ENCODE assay signal across 35 mouse cellular contexts in genomic region chr11:4005220-4005805, GRCm38 (mm10). TPM values are rescaled to one million over a fixed set of nuclear protein-coding genes. Genes with fewer than 3 reads are reported as not detected.
DNase-seq lines count a peak whose midpoint lies in the region; ATAC-seq and TF ChIP-seq lines count a peak whose summit lies in the region.
"Had no signal": no experiment of that assay in that cellular context is flagged by ENCODE, and none has a peak within 500 bp of the region (broad histone marks: within the 10 kb centered on the region; RNA-seq: fewer than 3 reads in every experiment).

No protein-coding gene starts in this region.

- H3K9me3 ChIP-seq in liver, postnatal 0 days (ENCODE audit: low read length) = no peaks in the 10 kb centered on the region
- no peaks in the 10 kb centered on the region for H3K9me3 ChIP-seq in liver, embryonic 12.5 days (replicated peaks)
- H3K9me3 ChIP-seq in forebrain, embryonic 12.5 days = no peaks in the 10 kb centered on the region
- H3K9me3 ChIP-seq: forebrain, embryonic 15.5 days had no signal

- H3K9ac ChIP-seq in liver, postnatal 0 days (replicated peaks) = no peak overlapping the region
- H3K9ac ChIP-seq in liver, embryonic 12.5 days = no peak overlapping the region
- H3K9ac ChIP-seq in forebrain, embryonic 12.5 days = no peak overlapping the region
- H3K9ac ChIP-seq: forebrain, embryonic 15.5 days; hindbrain, embryonic 14.5 days had no signal

- TF ChIP-seq EP300 in liver, postnatal 0 days (IDR thresholded peaks at IDR 0.05; ENCODE audit: low read depth) = no peak

- H3K36me3 ChIP-seq in liver, postnatal 0 days (replicated peaks; ENCODE audit: insufficient read depth, low read length) = no peaks in the 10 kb centered on the region
- H3K36me3 ChIP-seq in liver, embryonic 12.5 days = no peaks in the 10 kb centered on the region
- H3K36me3 ChIP-seq in forebrain, embryonic 12.5 days (replicated peaks) = no peaks in the 10 kb centered on the region
- H3K36me3 ChIP-seq: forebrain, embryonic 15.5 days had no signal

- no peak overlapping the region for H3K4me2 ChIP-seq in liver, postnatal 0 days (ENCODE audit: low read depth, low read length)
- H3K4me2 ChIP-seq in liver, embryonic 12.5 days = no peak overlapping the region
- no peak overlapping the region for H3K4me2 ChIP-seq in forebrain, embryonic 12.5 days
- H3K4me2 ChIP-seq: forebrain, embryonic 15.5 days; hindbrain, embryonic 14.5 days had no signal

- ATAC-seq in liver, postnatal 0 days = no peak
- no peak for ATAC-seq in liver, embryonic 12.5 days
- ATAC-seq in common myeloid progenitor, adult 5-6 weeks (replicated peaks; ENCODE audit: low read depth, poor library complexity, severe bottlenecking) = peak; percentile 53
- ATAC-seq in forebrain, embryonic 12.5 days (ENCODE audit: low FRiP score) = no peak
- ATAC-seq: activated CD4-positive, CD25-positive, alpha-beta regulatory T cell, adult 4 months; CD4-positive, CD25-positive, alpha-beta regulatory T cell, adult 4 months; forebrain, embryonic 15.5 days; hindbrain, postnatal 0 days; inflammation-experienced regulatory T-cells, adult 6 months; intestine, embryonic 16.5 days had no signal

- intact Hi-C loops in heart, postnatal 36 days (cut with DNase I) = no loop called here

- no peak overlapping the region for H3K4me3 ChIP-seq in liver, postnatal 0 days (ENCODE audit: low read depth, low read length)
- no peak overlapping the region for H3K4me3 ChIP-seq in liver, embryonic 12.5 days
- no peak overlapping the region for H3K4me3 ChIP-seq in forebrain, embryonic 12.5 days (replicated peaks)
- H3K4me3 ChIP-seq: forebrain, embryonic 15.5 days; gastrocnemius, adult 2 months had no signal

- H3K27me3 ChIP-seq in liver, postnatal 0 days (ENCODE audit: insufficient read depth, low read length) = no peaks in the 10 kb centered on the region
- H3K27me3 ChIP-seq in liver, embryonic 12.5 days (replicated peaks) = peaks cover 18% of the 10 kb centered on the region
- peaks cover 10% of the 10 kb centered on the region; the same call in 1 of the 2 replicates for H3K27me3 ChIP-seq in forebrain, embryonic 12.5 days

- TF ChIP-seq CTCF in liver, postnatal 0 days (IDR thresholded peaks at IDR 0.05; ENCODE audit: low read depth) = no peak

- peak; percentile 54 for DNase-seq in heart, adult 11 months
- DNase-seq in heart, postnatal 36 days = no peak
- DNase-seq in liver, postnatal 0 days = peak; percentile 8
- peak; percentile 29 for DNase-seq in telencephalon, adult 2 months (ENCODE audit: low read depth, low spot score)
- no peak for DNase-seq in thymus, postnatal 4 days
- DNase-seq: adrenal gland, adult 2 months; adrenal gland, postnatal 14 days; cerebellum, adult 11-12 months; cerebellum, adult 8-10 months; cerebellum, postnatal 10 days; cerebellum, postnatal 36 days; gastrocnemius, adult 2 months; gastrocnemius, postnatal 14 days; heart, adult 18-20 months; kidney, adult 18-20 months had no signal

- no peak overlapping the region for H3K27ac ChIP-seq in liver, postnatal 0 days (ENCODE audit: low read depth)
- no peak overlapping the region for H3K27ac ChIP-seq in liver, embryonic 12.5 days
- H3K27ac ChIP-seq in forebrain, embryonic 12.5 days = no peak overlapping the region
- H3K27ac ChIP-seq: forebrain, embryonic 15.5 days; gastrocnemius, adult 2 months; hindbrain, embryonic 14.5 days; hindbrain, postnatal 0 days had no signal

- no peaks in the 10 kb centered on the region for H3K4me1 ChIP-seq in liver, postnatal 0 days (ENCODE audit: insufficient read depth)
- H3K4me1 ChIP-seq in liver, embryonic 12.5 days = no peaks in the 10 kb centered on the region
- H3K4me1 ChIP-seq in forebrain, embryonic 12.5 days = no peaks in the 10 kb centered on the region
- H3K4me1 ChIP-seq: forebrain, embryonic 15.5 days had no signal

- WGBS in liver, postnatal 0 days (ENCODE audit: insufficient replicate concordance) = 37% methylated on average over 5 of the region's 5 CpGs
- 31% methylated on average over 5 of the region's 5 CpGs for WGBS in liver, embryonic 12.5 days (ENCODE audit: insufficient replicate concordance)
- 80% methylated on average over 5 of the region's 5 CpGs for WGBS in forebrain, embryonic 12.5 days

RNA-seq across cellular contexts. Expression of gene Gal3st1, which starts 21.9 kb away (rescaled TPM):
- under 1 TPM; 0.19 to 0.22 TPM for total RNA-seq in heart, postnatal 36 days (2021)
- 7.5 and 8.5 TPM in 2 replicates for polyA plus RNA-seq in liver, postnatal 0 days (2015; fragmentation: Nextera tagmentation; extraction: Ambion mirVana)
- 0.72 and 0.85 TPM in 2 replicates for polyA plus RNA-seq in liver, embryonic 12.5 days (2016; fragmentation: Nextera tagmentation; extraction: Ambion mirVana)
- total RNA-seq in common myeloid progenitor, adult 5-6 weeks (2017) = 1.0 TPM in 1 of 2 replicates, not detected in the other
- 0.95 and 1.3 TPM in 2 replicates for polyA plus RNA-seq in forebrain, embryonic 12.5 days (2016; fragmentation: Nextera tagmentation; extraction: Ambion mirVana)
- polyA plus RNA-seq: activated CD4-positive, CD25-positive, alpha-beta regulatory T cell, adult 4 months; CD4-positive, CD25-positive, alpha-beta regulatory T cell, adult 4 months; heart, embryonic 14.5 days; inflammation-experienced regulatory T-cells, adult 6 months had no signal

RNA-seq across cellular contexts. Expression of gene Sec14l4, which starts 25.9 kb away (rescaled TPM):
- total RNA-seq in heart, postnatal 36 days (2021) = under 1 TPM; 0.36 to 0.57 TPM
- polyA plus RNA-seq in liver, postnatal 0 days (2015; fragmentation: Nextera tagmentation; extraction: Ambion mirVana) = 10.9 and 12.1 TPM in 2 replicates
- 0.62 and 0.71 TPM in 2 replicates for polyA plus RNA-seq in liver, embryonic 12.5 days (2016; fragmentation: Nextera tagmentation; extraction: Ambion mirVana)
- not detected in 2 replicates for total RNA-seq in common myeloid progenitor, adult 5-6 weeks (2017)
- 0.42 TPM in 1 of 2 replicates, not detected in the other for polyA plus RNA-seq in forebrain, embryonic 12.5 days (2016; fragmentation: Nextera tagmentation; extraction: Ambion mirVana)
- total RNA-seq: gastrocnemius, adult 2 months; gastrocnemius, postnatal 14 days; hindbrain, postnatal 0 days had no signal
- polyA plus RNA-seq: activated CD4-positive, CD25-positive, alpha-beta regulatory T cell, adult 4 months; brain, embryonic 14.5 days; C2C12; CD4-positive, CD25-positive, alpha-beta regulatory T cell, adult 4 months; embryonic facial prominence, embryonic 11.5 days; forebrain, embryonic 11.5 days; forebrain, embryonic 15.5 days; heart, embryonic 14.5 days; heart, postnatal 0 days; hindbrain, embryonic 11.5 days; hindbrain, embryonic 14.5 days; hindbrain, postnatal 0 days; inflammation-experienced regulatory T-cells, adult 6 months had no signal

RNA-seq across cellular contexts. Expression of gene 4930556J24Rik, which starts 28.7 kb away (rescaled TPM):
- not detected for total RNA-seq in heart, postnatal 36 days (2021)
- polyA plus RNA-seq in liver, postnatal 0 days (2015; fragmentation: Nextera tagmentation; extraction: Ambion mirVana) = not detected in 2 replicates
- polyA plus RNA-seq in liver, embryonic 12.5 days (2016; fragmentation: Nextera tagmentation; extraction: Ambion mirVana) = 0.11 and 0.13 TPM in 2 replicates
- total RNA-seq in common myeloid progenitor, adult 5-6 weeks (2017) = not detected in 2 replicates
- polyA plus RNA-seq in forebrain, embryonic 12.5 days (2016; fragmentation: Nextera tagmentation; extraction: Ambion mirVana) = 0.27 and 0.46 TPM in 2 replicates
- total RNA-seq: adrenal gland, adult 2 months; adrenal gland, postnatal 14 days; gastrocnemius, adult 2 months; gastrocnemius, postnatal 14 days; gastrocnemius, postnatal 4 days; heart, adult 18-20 months; heart, postnatal 25 days; hindbrain, postnatal 0 days had no signal
- polyA plus RNA-seq: activated CD4-positive, CD25-positive, alpha-beta regulatory T cell, adult 4 months; adrenal gland, adult 2 months; brain, embryonic 14.5 days; CD4-positive, CD25-positive, alpha-beta regulatory T cell, adult 4 months; embryonic facial prominence, embryonic 11.5 days; embryonic facial prominence, embryonic 14.5 days; forebrain, embryonic 11.5 days; forebrain, embryonic 15.5 days; heart, embryonic 14.5 days; heart, postnatal 0 days; intestine, embryonic 16.5 days had no signal

RNA-seq across cellular contexts. Expression of gene Pes1, which starts 41.5 kb away (rescaled TPM):
- 10 to 100 TPM; 27.9 to 29.2 TPM for total RNA-seq in heart, postnatal 36 days (2021)
- polyA plus RNA-seq in liver, postnatal 0 days (2015; fragmentation: Nextera tagmentation; extraction: Ambion mirVana) = 24.3 and 26.5 TPM in 2 replicates
- polyA plus RNA-seq in liver, embryonic 12.5 days (2016; fragmentation: Nextera tagmentation; extraction: Ambion mirVana) = 72.0 and 74.0 TPM in 2 replicates
- total RNA-seq in common myeloid progenitor, adult 5-6 weeks (2017) = 140 and 247 TPM in 2 replicates
- polyA plus RNA-seq in forebrain, embryonic 12.5 days (2016; fragmentation: Nextera tagmentation; extraction: Ambion mirVana) = 81.2 and 92.8 TPM in 2 replicates

RNA-seq across cellular contexts. Expression of gene Sec14l3, which starts 59.3 kb away (rescaled TPM):
- total RNA-seq in heart, postnatal 36 days (2021) = not detected
- polyA plus RNA-seq in liver, postnatal 0 days (2015; fragmentation: Nextera tagmentation; extraction: Ambion mirVana) = 0.11 TPM in 1 of 2 replicates, not detected in the other
- not detected in 2 replicates for polyA plus RNA-seq in liver, embryonic 12.5 days (2016; fragmentation: Nextera tagmentation; extraction: Ambion mirVana)
- total RNA-seq in common myeloid progenitor, adult 5-6 weeks (2017) = not detected in 2 replicates
- 0.26 TPM in 1 of 2 replicates, not detected in the other for polyA plus RNA-seq in forebrain, embryonic 12.5 days (2016; fragmentation: Nextera tagmentation; extraction: Ambion mirVana)
- total RNA-seq: adrenal gland, adult 2 months; gastrocnemius, adult 2 months; gastrocnemius, postnatal 14 days; gastrocnemius, postnatal 4 days; heart, postnatal 25 days had no signal
- polyA plus RNA-seq: activated CD4-positive, CD25-positive, alpha-beta regulatory T cell, adult 4 months; adrenal gland, adult 2 months; C2C12; CD4-positive, CD25-positive, alpha-beta regulatory T cell, adult 4 months; embryonic facial prominence, embryonic 11.5 days; heart, embryonic 14.5 days; hindbrain, embryonic 11.5 days; inflammation-experienced regulatory T-cells, adult 6 months; intestine, embryonic 16.5 days had no signal

Comparison
In these comparisons a context has a peak if more than half of its experiments do, and no peak if none do; other contexts are left out.
1. DNase-seq: peak in heart, adult 11 months (single experiment), liver, postnatal 0 days (single experiment) and telencephalon, adult 2 months (single experiment); none in heart, postnatal 36 days (0 of 2) and thymus, postnatal 4 days (single experiment).